Mouse (Mus musculus) Patski (cell line): ENCODE results near the gene Eif5a. TPM values are rescaled to one million over a fixed set of nuclear protein-coding genes. Genes with fewer than 3 reads are reported as not detected.

Experiments used
- ATAC-seq: fragments of 100-300 bp; one replicate; pipeline ENCODE4 v1.8.0; 2021
- CTCF ChIA-PET: fragments of 350-600 bp; sonication (Branson Sonifier 250); formaldehyde crosslinking; loops from one replicate; lab custom pipeline; 2022; ENCODE audit warnings: inconsistent platforms; lab: Charles Lee
- POLR2A ChIA-PET: fragments of 350-600 bp; sonication (Branson Sonifier 250); formaldehyde crosslinking; loops from one replicate; lab custom pipeline; 2022; ENCODE audit warnings: antibody characterized with exemption, inconsistent platforms; lab: Charles Lee
- DNase-seq: peaks from one replicate; pipeline ENCODE4 v3.0.0-alpha.2; 2011; ENCODE audit warnings: low read depth, low spot score
- H3K27me3 ChIP-seq: fragments of 371-371 bp; one replicate; pipeline ENCODE4 v1.5.1; 2021
- CTCF ChIP-seq: fragments of 100-300 bp; IDR thresholded peaks from one replicate; pipeline ENCODE4 v1.5.1; 2021
- in situ Hi-C: fragments of 300-500 bp; cut with MboI; formaldehyde crosslinking; loops from 3 replicates; pipeline ENCODE4 v1.11.1; 2018; ENCODE audit warnings: low pct_unique_long_range_greater_than_20kb, mixed read lengths
- polyA plus RNA-seq: library from polyadenylated mRNA; unstranded; gene quantifications from one replicate; pipeline ENCODE4 v1.2.3, GENCODE M21; 2021

Gene Eif5a
- polyA plus RNA-seq, 1 experiment from 2014 or later, result 768 TPM

DNA sequence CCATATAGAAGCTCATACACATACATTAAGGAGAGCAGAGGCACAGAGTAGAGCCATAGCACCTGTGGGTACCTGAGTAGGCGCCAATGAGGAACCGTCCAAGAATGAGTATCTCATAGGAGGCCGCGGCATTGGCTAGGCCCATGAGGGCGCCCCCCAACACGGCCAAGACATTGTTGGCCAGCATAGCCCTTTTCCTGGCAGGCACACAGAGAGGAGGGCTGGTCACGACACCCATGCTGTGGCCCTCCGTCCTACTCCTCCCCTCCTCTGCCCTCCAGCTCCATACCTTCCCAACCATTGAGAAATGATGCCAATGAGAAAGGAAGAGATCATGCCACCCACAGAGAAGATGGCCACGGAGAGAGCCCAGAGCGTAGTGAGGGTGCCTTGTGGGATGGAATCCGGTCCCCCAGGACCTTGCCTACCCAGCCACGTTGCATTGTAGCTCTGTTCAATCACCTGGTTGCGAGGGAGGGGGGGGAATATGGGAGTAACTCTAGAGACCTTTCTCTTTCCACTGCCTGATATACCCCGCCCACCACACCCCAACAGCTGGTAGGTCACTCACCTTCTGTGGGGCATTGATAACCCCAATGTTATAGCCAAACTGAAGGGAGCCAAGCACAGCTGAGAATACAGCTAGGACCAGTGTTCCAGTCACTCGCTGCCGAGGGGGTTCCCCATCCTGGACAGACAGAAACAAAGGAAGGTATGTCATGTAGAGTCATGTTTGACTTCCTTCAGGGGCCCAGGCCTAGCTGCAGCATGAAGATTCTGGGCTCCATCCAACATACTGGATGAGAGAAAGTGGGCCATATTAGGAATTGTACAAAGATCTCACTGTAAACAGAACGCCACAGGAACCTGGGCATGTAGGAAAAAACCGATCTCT, 24.5 kb upstream of the Eif5a start:
- in situ Hi-C loops, result no loop called here
- POLR2A ChIA-PET, result interaction anchor here (0.6 to 0.7 kb wide), 2 partner anchors 10 to 32 kb away, joined by 3 read pairs; partner anchors contain the start of gene Gps2
- no peak for ATAC-seq
- peaks cover 15% of the 10 kb centered on the region for H3K27me3 ChIP-seq
- no peak for TF ChIP-seq CTCF
- CTCF ChIA-PET, result interaction anchor here (2.0 kb wide), 1 partner anchor 13 kb away, joined by 6 read pairs; no protein-coding TSS in a partner anchor
- DNase-seq, result no peak

DNA sequence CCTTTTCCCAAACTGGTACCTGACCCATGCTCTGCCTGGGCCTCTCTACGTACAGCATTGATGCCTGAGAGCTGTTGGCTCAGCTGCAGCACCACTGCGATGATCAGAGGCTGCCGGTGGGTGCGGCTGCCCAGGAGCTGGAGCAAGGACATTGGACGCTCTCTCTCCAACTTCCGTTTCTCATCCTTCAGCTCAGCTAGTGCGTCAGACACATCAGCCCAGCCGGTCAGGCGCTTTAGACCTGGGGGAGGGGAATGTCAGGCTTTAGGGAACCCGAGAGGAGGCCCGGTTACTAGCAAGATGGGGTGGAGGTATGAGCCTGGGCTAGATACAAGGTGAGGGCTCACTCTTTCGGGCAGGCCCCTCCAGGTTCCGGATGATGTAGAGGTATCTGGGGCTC, 23.5 kb upstream of the Eif5a start:
- ATAC-seq, result no peak
- DNase-seq, result no peak
- H3K27me3 ChIP-seq, result peaks cover 17% of the 10 kb centered on the region
- ChIA-PET POLR2A (no interaction called here), CTCF (interaction anchor here (2.0 kb wide), 1 partner anchor 12 kb away, joined by 6 read pairs; no protein-coding TSS in a partner anchor)
- in situ Hi-C loops, result no loop called here
- no peak for TF ChIP-seq CTCF

DNA sequence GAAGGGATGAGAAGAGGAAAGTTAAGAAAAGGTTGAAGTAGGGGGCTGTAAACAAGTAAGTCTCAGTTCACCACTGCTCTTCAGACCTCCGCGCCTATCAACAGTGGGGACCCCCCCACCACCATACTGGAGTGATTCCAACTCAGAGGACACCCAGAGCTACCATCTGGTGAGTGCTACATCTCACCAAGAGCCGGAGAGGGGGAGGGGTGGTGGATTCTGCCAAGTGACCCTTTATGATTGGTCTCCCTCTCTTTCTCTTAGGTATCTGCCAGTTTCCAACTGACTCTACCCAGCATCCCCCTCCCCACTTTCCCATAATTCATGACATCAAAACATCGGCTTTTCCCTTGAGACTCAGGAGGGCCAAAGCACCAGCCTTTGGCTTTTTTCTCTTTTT, 19.2 kb upstream of the Eif5a start:
- H3K27me3 ChIP-seq, result peaks cover 24% of the 10 kb centered on the region
- in situ Hi-C loops, result no loop called here
- ATAC-seq, result no peak
- POLR2A ChIA-PET, result no interaction called here
- no peak for TF ChIP-seq CTCF
- DNase-seq, result no peak
- CTCF ChIA-PET, result no interaction called here

DNA sequence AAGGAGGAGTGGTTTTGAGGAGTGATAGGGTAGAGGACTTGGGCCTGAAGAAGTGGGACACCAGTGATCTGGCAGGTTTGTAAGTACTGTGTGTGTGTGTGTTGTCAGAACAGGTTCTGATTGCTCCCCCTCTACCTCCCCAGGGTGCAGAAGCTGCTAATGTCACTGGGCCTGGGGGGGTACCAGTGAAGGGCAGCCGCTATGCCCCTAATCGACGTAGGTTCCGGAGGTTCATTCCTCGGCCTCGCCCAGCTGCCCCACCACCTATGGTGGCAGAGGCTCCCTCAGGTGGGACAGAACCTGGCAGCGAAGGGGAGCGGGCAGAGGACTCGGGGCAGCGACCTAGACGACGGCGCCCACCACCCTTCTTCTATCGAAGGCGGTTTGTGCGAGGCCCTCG, 18.0 kb upstream of the Eif5a start:
- in situ Hi-C loops, result loop anchor here (10.0 kb wide), 1 partner anchor 275 kb away; the partner anchor contains the start of gene Slc16a11
- DNase-seq, result no peak
- CTCF ChIA-PET, result interaction anchor here (3.7 kb wide), 1 partner anchor 9 kb away, joined by 26 read pairs; the partner anchor contains the start of gene Slc2a4
- H3K27me3 ChIP-seq, result peaks cover 22% of the 10 kb centered on the region
- TF ChIP-seq CTCF, result no peak
- ATAC-seq, result no peak
- POLR2A ChIA-PET, result interaction anchor here (0.6 kb wide), 1 partner anchor 37 kb away, joined by 3 read pairs; no protein-coding TSS in a partner anchor

DNA sequence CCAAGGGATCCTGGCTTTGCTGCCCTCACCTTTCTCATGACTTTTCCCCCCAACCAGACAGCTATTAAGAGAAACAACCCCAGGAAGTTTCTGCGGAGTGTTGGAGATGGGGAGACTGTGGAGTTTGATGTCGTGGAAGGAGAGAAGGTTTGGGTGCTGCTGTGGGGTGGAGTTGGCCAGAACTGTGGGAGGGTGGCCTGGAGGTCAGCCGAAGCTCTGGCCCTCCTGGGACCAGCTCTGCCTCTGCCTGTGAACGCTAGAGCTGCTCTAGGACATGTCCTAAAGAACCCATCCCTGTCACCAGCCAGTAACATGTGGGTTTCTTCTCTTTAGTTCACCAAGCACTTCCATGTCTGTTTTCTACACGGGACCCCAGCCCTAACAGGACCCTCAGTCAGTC, 17.4 kb upstream of the Eif5a start:
- no peak for TF ChIP-seq CTCF
- DNase-seq, result no peak
- POLR2A ChIA-PET, result interaction anchor here (0.6 kb wide), 1 partner anchor 36 kb away, joined by 3 read pairs; no protein-coding TSS in a partner anchor
- in situ Hi-C loops, result loop anchor here (10.0 kb wide), 1 partner anchor 276 kb away; the partner anchor contains the start of gene Slc16a11
- ATAC-seq, result no peak
- CTCF ChIA-PET, result interaction anchor here (3.7 kb wide), 1 partner anchor 9 kb away, joined by 26 read pairs; the partner anchor contains the start of gene Slc2a4
- H3K27me3 ChIP-seq, result peaks cover 18% of the 10 kb centered on the region

DNA sequence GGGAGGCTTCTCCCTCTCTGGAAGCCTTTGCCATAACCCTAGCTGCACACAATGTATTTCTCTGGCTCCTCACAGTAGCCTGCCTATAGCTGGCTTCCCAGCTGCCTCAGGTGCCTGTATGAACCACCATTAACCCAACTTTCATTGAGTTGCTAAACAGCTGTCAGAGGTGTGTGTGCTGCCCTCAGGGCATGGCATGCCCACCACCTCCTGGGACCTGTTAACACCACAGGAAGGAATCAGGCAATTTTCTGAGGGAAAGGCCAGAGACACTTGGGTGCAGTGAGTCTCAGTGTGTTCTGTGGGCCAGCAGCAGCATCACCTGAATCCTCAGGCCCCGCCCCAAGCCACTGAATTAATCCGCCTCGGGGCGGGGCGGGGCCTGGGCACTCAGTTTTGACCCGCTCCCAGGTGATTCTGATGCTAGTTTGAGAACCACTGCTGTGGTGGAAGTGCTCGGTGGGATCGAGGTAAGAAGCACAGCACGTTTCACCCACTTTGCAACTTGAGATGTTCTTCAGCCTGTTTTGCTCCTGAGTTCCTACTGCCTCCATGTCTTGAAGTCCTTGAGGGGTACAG, 16.7 kb upstream of the Eif5a start:
- DNase-seq, result no peak
- in situ Hi-C loops, result loop anchor here (10.0 kb wide), 1 partner anchor 276 kb away; the partner anchor contains the start of gene Slc16a11
- no peak for ATAC-seq
- ChIA-PET POLR2A (no interaction called here), CTCF (interaction anchor here (1.4 to 3.7 kb wide), 2 partner anchors 10 to 15 kb away, joined by 3 to 26 read pairs; partner anchors contain the start of gene Slc2a4)
- peaks cover 14% of the 10 kb centered on the region for H3K27me3 ChIP-seq
- TF ChIP-seq CTCF, result no peak

DNA sequence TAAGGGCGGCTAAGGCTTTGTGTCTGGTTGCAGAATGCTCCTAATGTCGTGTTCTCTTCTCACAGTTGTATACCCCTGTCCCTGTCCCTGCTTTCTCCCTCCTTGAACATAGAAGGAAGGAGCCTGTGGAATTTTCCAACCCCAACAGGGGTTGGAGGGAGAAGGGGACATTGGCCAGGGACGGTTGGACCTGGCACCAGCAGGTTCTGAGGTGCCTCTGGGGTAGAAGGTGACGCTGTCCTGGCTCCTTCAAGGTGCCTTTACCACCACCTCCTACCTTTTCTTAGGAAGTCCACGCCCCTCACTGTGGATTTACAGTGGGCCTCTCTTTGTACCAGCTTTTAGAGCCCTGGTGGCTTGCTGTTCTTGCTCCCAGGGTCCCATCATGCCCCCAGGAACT, 16.1 kb upstream of the Eif5a start:
- in situ Hi-C loops, result loop anchor here (10.0 kb wide), 1 partner anchor 277 kb away; the partner anchor contains the start of gene Slc16a11
- no peak for ATAC-seq
- TF ChIP-seq CTCF, result no peak
- ChIA-PET POLR2A (interaction anchor here (1.1 to 2.0 kb wide), 2 partner anchors 13 to 17 kb away, joined by 3 to 7 read pairs; partner anchors contain the start of gene Eif5a), CTCF (interaction anchor here (0.9 to 3.7 kb wide), 3 partner anchors 11 to 61 kb away, joined by 3 to 26 read pairs (median 3); partner anchors contain the start of gene Slc2a4)
- peaks cover 9% of the 10 kb centered on the region for H3K27me3 ChIP-seq
- DNase-seq, result no peak

DNA sequence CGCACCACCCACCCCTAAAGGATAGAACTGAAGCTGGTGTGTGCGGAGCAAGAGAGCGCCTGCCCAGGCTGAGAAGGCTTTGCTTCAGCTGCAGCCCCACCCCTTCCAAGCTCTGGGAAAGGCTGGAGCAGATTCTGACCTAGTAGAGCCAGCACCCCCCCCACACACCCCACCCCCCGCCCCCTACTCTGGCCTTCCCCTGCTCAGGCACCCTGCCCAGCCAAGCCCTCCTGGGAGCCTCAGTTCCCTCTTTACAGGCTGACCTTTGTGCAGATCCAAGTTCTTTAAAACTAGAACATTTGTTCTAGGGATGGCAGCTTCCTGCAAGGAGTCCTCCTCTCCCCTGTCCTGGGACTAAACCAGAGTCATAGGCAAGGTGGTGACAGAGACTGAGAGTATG, 15.6 kb upstream of the Eif5a start:
- DNase-seq (no peak), ATAC-seq (no peak)
- TF ChIP-seq CTCF, result no peak
- in situ Hi-C loops, result loop anchor here (10.0 kb wide), 1 partner anchor 277 kb away; the partner anchor contains the start of gene Slc16a11
- ChIA-PET CTCF (interaction anchor here (0.9 to 3.7 kb wide), 4 partner anchors 11 to 60 kb away, joined by 3 to 26 read pairs (median 3); partner anchors contain the start of gene Slc2a4), POLR2A (interaction anchor here (1.1 to 2.0 kb wide), 2 partner anchors 14 to 17 kb away, joined by 3 to 7 read pairs; partner anchors contain the start of gene Eif5a)
- H3K27me3 ChIP-seq, result peaks cover 9% of the 10 kb centered on the region

DNA sequence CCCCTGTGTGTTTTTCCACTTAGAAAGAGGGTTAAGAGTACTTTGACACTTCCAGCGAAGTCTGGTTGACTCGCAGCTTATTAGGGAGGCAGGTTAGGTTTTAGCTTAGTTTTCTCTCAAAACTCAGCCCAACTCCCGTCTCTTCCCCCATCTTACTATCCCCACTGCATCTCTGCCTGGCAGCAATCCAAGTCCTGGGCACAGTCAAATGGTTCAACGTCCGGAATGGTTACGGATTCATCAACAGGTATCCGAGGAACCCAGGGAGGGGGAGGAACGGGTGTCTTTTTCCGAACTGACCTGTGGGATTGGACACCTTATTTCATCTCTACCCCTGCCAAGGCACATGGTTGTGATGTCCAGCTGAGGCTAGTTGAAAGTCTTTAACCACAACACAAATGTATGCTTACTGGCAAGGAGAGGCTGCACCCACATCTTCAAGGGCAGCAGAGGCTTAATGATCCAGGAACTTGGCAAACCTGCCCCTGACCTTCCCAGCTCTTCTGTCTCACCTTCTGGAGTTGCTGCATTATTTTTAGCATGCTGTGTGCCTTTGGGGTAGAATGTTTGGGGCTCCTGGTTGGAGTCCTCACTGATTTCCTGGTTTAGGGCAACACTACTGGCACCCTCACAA, 15.1 kb upstream of the Eif5a start:
- in situ Hi-C loops, result loop anchor here (10.0 kb wide), 1 partner anchor 278 kb away; the partner anchor contains the start of gene Slc16a11
- TF ChIP-seq CTCF, result no peak
- DNase-seq, result no peak

More for the DNA sequence above, 15.1 kb upstream of the Eif5a start:
- no peak for ATAC-seq
- H3K27me3 ChIP-seq, result peaks cover 9% of the 10 kb centered on the region
- CTCF ChIA-PET, result interaction anchor here (0.9 to 3.7 kb wide), 5 partner anchors 12 to 60 kb away, joined by 3 to 26 read pairs (median 3); partner anchors contain the start of genes Kctd11 and Slc2a4
- POLR2A ChIA-PET, result interaction anchor here (0.7 to 2.0 kb wide), 3 partner anchors 10 to 16 kb away, joined by 3 to 7 read pairs (median 3); partner anchors contain the start of gene Eif5a
